ENCODE assay signal across 8 mouse cellular contexts in genomic region chr19:46962171-46962772, GRCm38 (mm10). TPM values are rescaled to one million over a fixed set of nuclear protein-coding genes. Genes with fewer than 3 reads are reported as not detected.
DNase-seq lines count a peak whose midpoint lies in the region; ATAC-seq lines count a peak whose summit lies in the region.

No protein-coding gene starts in this region.

- ATAC-seq in inflammation-experienced regulatory T-cells, adult 6 months, result peak; percentile 74

- H3K4me3 ChIP-seq in midbrain, embryonic 10.5 days, result peak overlapping the region; percentile 87

- intact Hi-C loops in left cerebral cortex, postnatal 4 days (cut with DNase I), result no loop called here

- no peaks in the 10 kb centered on the region for H3K27me3 ChIP-seq in midbrain, embryonic 10.5 days (ENCODE audit: low read depth, poor library complexity, severe bottlenecking)

- no peaks in the 10 kb centered on the region for H3K9me3 ChIP-seq in midbrain, embryonic 10.5 days (replicated peaks)

- H3K27ac ChIP-seq in midbrain, embryonic 10.5 days (replicated peaks), result peak overlapping the region; percentile 94

- no peaks in the 10 kb centered on the region for H3K36me3 ChIP-seq in midbrain, embryonic 10.5 days

- DNase-seq in adrenal gland, adult 2 months, result peak; percentile 87
- peak; percentile 88 for DNase-seq in embryo, embryonic 10 days (ENCODE audit: low spot score)
- peak; percentile 81 for DNase-seq in gastrocnemius, postnatal 25 days
- peak; percentile 85 for DNase-seq in left cerebral cortex, postnatal 4 days
- DNase-seq in midbrain, embryonic 10.5 days (ENCODE audit: low spot score), result peak; percentile 87
- DNase-seq in right cerebral cortex, postnatal 4 days, result peak; percentile 75
- DNase-seq in yolk sac, embryonic 10.5 days (ENCODE audit: low spot score), result peak; percentile 90

- WGBS in midbrain, embryonic 10.5 days, result 1% methylated on average over 39 of the region's 54 CpGs

- peaks cover 29% of the 10 kb centered on the region for H3K4me1 ChIP-seq in midbrain, embryonic 10.5 days

RNA-seq across cellular contexts. Expression of gene Ina, which starts 52.2 kb away (rescaled TPM):
- 1 to 10 TPM; 5.5 to 7.7 TPM for total RNA-seq in adrenal gland, adult 2 months (2021)
- 4.4 and 5.0 TPM in 2 replicates for polyA plus RNA-seq in adrenal gland, adult 2 months (2012; rRNA removed)
- not detected for total RNA-seq in gastrocnemius, postnatal 25 days (2021)
- not detected for polyA plus RNA-seq in inflammation-experienced regulatory T-cells, adult 6 months (2017; shearing (Covaris generic))
- 100 to 1,000 TPM; 246 to 250 TPM for total RNA-seq in left cerebral cortex, postnatal 4 days (2021)
- polyA plus RNA-seq in midbrain, embryonic 10.5 days (2016; fragmentation: Nextera tagmentation; extraction: Ambion mirVana), result 51.0 and 98.3 TPM in 2 replicates

RNA-seq across cellular contexts. Expression of gene Nt5c2, which starts 52.7 kb away (rescaled TPM):
- 10 to 100 TPM; 61.8 to 66.2 TPM for total RNA-seq in adrenal gland, adult 2 months (2021)
- 11.6 and 11.9 TPM in 2 replicates for polyA plus RNA-seq in adrenal gland, adult 2 months (2012; rRNA removed)
- total RNA-seq in gastrocnemius, postnatal 25 days (2021), result 10 to 100 TPM; 17.0 to 23.6 TPM
- 10 to 100 TPM; 22.1 to 37.3 (median 31.6) TPM for polyA plus RNA-seq in inflammation-experienced regulatory T-cells, adult 6 months (2017; shearing (Covaris generic))
- 10 to 100 TPM; 84.0 to 93.6 TPM for total RNA-seq in left cerebral cortex, postnatal 4 days (2021)
- polyA plus RNA-seq in midbrain, embryonic 10.5 days (2016; fragmentation: Nextera tagmentation; extraction: Ambion mirVana), result 64.1 and 77.4 TPM in 2 replicates

Comparison
In these comparisons a context has a peak if more than half of its experiments do, and no peak if none do; other contexts are left out.
1. Peak in every context shown above with its lines: DNase-seq, ATAC-seq, H3K4me3 ChIP-seq and H3K27ac ChIP-seq.
2. RNA of gene Ina, which starts 52.2 kb away (total RNA-seq): 246 to 250 TPM in left cerebral cortex, postnatal 4 days; 5.5 to 7.7 TPM in adrenal gland, adult 2 months and not detected in gastrocnemius, postnatal 25 days; every median in the first group is over 10 times any median in the second.